Mouse (Mus musculus) layer of hippocampus, postnatal 10 days (tissue): Measurements from ENCODE around the gene Olfr1255. TPM values are rescaled to one million over a fixed set of nuclear protein-coding genes. Genes with fewer than 3 reads are reported as not detected.

Experiments
- DNase-seq, 2 experiments: peaks; one replicate each; pipeline ENCODE4 v3.0.0; 2021; ENCODE audit warnings: low spot score in 2 of 2
- long read RNA-seq: library from polyadenylated mRNA; stranded (forward); transcript quantifications from one replicate; pipeline ENCODE4 v2.0.0, GENCODE M21; 2023
- total RNA-seq, 2 experiments: library from RNA; stranded (reverse); gene quantifications; 2 replicates each; pipeline ENCODE4 v1.2.3; 2021

The Olfr1255 gene
- total RNA-seq = not detected
- long read RNA-seq = 0 reads

DNA sequence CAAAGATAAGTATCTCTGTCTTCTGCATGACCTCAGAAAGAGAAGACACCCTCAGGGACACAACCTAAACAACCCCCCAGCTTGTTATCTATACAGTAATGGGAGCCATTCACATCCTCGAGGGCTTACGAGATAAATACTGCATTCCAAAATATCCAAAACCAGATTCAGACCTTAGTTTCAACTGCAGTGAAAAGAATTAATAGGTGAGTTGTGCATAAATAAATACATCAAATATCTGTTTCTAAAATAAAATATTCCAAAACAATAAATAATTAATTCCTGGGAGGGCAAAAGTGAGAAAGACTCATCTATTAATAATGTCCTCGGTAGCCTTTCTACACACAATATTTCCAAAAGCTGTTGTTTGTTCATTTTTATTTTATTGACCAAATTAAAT is at the start of gene Olfr1255:
Olfr1255 (plus strand) TSS at position 301 of the 400 bp plus-strand sequence.
- no peak for DNase-seq

DNA sequence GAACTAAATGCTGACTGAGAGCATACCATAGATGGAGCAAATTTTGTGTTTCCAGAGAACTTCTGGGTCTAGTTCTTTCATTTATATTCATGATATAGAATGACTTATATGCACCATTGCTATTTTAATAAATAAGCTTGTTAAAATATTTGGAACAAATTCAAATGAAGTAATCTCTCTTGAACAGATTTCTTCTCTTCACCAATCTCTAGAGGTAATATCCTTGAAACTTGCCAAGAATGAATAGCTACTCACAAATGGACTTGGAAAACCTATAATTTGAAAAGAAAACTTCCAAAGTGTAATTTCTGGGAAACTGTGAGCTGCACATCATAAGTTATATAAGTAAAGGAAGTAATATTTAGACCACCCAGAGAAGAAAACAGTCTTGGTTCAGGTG is 18.3 kb upstream of the Olfr1255 start, which contains the start of gene Olfr1254:
Olfr1254 (minus strand) TSS at position 101 of the 400 bp plus-strand sequence.
- DNase-seq = no peak

DNA sequence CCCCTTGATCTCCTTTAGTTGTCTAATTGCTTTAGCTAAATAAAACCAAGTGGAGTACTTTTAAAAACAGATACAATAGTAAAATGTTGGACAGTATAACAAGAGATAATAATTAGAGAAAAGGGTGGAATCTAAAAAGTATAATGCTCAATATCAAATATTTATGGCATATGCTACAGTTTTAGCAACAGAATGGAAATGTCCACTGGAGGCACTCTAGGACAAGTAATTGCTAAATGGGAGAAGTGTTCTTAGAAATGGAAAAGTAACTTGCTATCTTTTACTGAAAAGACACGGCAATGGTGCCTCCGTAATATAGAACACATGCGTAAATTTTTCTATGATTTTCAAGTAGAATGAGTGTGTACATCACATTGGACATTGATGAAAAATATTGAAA is 12.3 kb upstream of the Olfr1255 start:
- no peak for DNase-seq

- no peak for DNase-seq
Observed at GRCm38 (mm10) chr2:89810751-89811150, 1.1 kb upstream of the Olfr1255 start.

DNA sequence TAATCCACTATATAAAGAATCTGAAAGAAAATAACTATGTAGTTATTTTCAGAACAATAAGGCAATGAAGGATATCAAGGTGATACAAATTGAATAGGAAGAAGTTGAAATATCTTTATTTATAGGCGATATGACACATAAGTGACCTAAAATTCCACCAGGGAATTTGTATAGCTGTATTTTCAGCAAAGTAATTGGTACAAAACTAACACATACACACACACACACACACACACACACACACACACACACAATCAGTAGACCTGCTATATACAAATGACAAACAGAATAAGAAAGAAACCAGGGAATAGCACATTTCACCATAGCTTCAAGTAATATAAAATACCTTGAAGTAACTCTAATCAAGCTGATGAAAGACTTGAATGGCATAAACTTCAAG is 8.4 kb downstream of the Olfr1255 start:
- DNase-seq = no peak

GRCm38 (mm10) chr2:89841455-89841854 is 29.6 kb downstream of the Olfr1255 start, which contains the start of gene Olfr1256:
Gene Olfr1256 (minus strand): TSS chr2:89841555.
- no peak for DNase-seq

DNA sequence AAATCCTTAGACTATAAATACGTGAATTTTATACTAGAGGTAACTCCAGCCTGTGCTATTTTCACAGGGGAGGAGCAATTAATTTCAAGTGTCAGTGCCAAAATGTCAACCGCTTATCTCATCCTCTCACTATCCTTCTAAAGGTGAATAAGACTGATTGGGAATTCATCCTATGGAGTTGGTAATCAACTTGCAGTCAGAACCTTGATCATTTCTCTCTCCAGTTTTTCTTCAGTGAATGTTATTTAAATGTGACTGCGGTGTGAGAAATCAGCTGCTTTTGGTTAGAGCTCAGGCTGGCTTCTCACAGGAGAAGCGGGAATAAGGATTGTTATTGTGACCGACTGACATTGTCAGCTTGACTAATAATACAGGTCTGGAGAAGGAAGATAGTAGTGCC is 36.3 kb downstream of the Olfr1255 start, which contains the start of gene Olfr48:
Olfr48 (minus strand) TSS at position 101 of the 400 bp plus-strand sequence.
- DNase-seq = no peak

- no peak for DNase-seq
Observed at GRCm38 (mm10) chr2:89849230-89849629, 37.4 kb downstream of the Olfr1255 start.

Other genes with a start within 250 kb of the Olfr1255 start
- gene Olfr1245, start 233.6 kb upstream of the Olfr1255 start, total RNA-seq = not detected
- gene Olfr1246, start 218.9 kb upstream of the Olfr1255 start, total RNA-seq = not detected
- gene Olfr1247, start 197.9 kb upstream of the Olfr1255 start, total RNA-seq = not detected
- gene Olfr1248, start 193.8 kb upstream of the Olfr1255 start, total RNA-seq = not detected
- not detected for gene Olfr1249, start 177.1 kb upstream of the Olfr1255 start, total RNA-seq
- not detected for gene Olfr1250, start 150.6 kb upstream of the Olfr1255 start, total RNA-seq
- gene Olfr1251, start 140.1 kb upstream of the Olfr1255 start, total RNA-seq = not detected
- gene Olfr1252, start 87.0 kb upstream of the Olfr1255 start, total RNA-seq = not detected
- gene Olfr1253, start 55.0 kb upstream of the Olfr1255 start, total RNA-seq = not detected
- not detected for gene Olfr1254, start 18.4 kb upstream of the Olfr1255 start, total RNA-seq
- not detected for gene Olfr1256, start 29.5 kb downstream of the Olfr1255 start, total RNA-seq
- gene Olfr48, start 36.2 kb downstream of the Olfr1255 start, total RNA-seq = not detected
- not detected for gene Olfr1257, start 66.4 kb downstream of the Olfr1255 start, total RNA-seq
- not detected for gene Olfr1258, start 115.3 kb downstream of the Olfr1255 start, total RNA-seq
- gene Olfr1259, start 136.6 kb downstream of the Olfr1255 start, total RNA-seq = not detected
- gene Olfr1260, start 162.3 kb downstream of the Olfr1255 start, total RNA-seq = not detected
- gene Olfr1261, start 179.2 kb downstream of the Olfr1255 start, total RNA-seq = not detected
- gene Olfr1262, start 188.1 kb downstream of the Olfr1255 start, total RNA-seq = not detected
- not detected for gene Olfr1263, start 200.1 kb downstream of the Olfr1255 start, total RNA-seq
- not detected for gene Olfr1264, start 213.5 kb downstream of the Olfr1255 start, total RNA-seq
- not detected for gene Olfr1265, start 223.3 kb downstream of the Olfr1255 start, total RNA-seq